ENCODE assay signal across 21 mouse cellular contexts in genomic region chr19:21579896-21580295, GRCm38 (mm10).
DNase-seq lines count a peak whose midpoint lies in the region; ATAC-seq lines count a peak whose summit lies in the region.
"Had no signal": no experiment of that assay in that cellular context is flagged by ENCODE, and none has a peak within 500 bp of the region (broad histone marks: within the 10 kb centered on the region; RNA-seq: fewer than 3 reads in every experiment).

No protein-coding gene starts in this region.

- H3K27me3 ChIP-seq in heart, embryonic 14.5 days (ENCODE audit: control insufficient read depth, insufficient read depth, low read length), result no peaks in the 10 kb centered on the region
- H3K27me3 ChIP-seq in liver, embryonic 12.5 days (replicated peaks), result no peaks in the 10 kb centered on the region
- H3K27me3 ChIP-seq in midbrain, embryonic 14.5 days (ENCODE audit: control insufficient read depth, insufficient read depth, low read length), result no peaks in the 10 kb centered on the region
- H3K27me3 ChIP-seq in midbrain, embryonic 16.5 days (ENCODE audit: control insufficient read depth, insufficient read depth, low read depth, low read length), result no peaks in the 10 kb centered on the region
- H3K27me3 ChIP-seq: forebrain, embryonic 13.5 days; heart, embryonic 13.5 days; hindbrain, embryonic 12.5 days; hindbrain, embryonic 15.5 days had no signal

- no peak overlapping the region for H3K27ac ChIP-seq in heart, embryonic 14.5 days (replicated peaks in 1 of 2; ENCODE audit: control insufficient read depth in 1 of 2, insufficient read depth in 1 of 2, low read depth in 2 of 2, low read length in 2 of 2)
- H3K27ac ChIP-seq in liver, embryonic 12.5 days, result no peak overlapping the region
- no peak overlapping the region for H3K27ac ChIP-seq in midbrain, embryonic 14.5 days (replicated peaks; ENCODE audit: low read depth, low read length)
- H3K27ac ChIP-seq in midbrain, embryonic 16.5 days (ENCODE audit: low read length), result no peak overlapping the region
- H3K27ac ChIP-seq: forebrain, embryonic 10.5 days; forebrain, embryonic 13.5 days; heart, embryonic 13.5 days; hindbrain, embryonic 12.5 days; hindbrain, embryonic 15.5 days had no signal

- H3K9ac ChIP-seq in heart, embryonic 14.5 days (ENCODE audit: low read length), result no peak overlapping the region
- H3K9ac ChIP-seq in liver, embryonic 12.5 days, result no peak overlapping the region
- no peak overlapping the region for H3K9ac ChIP-seq in midbrain, embryonic 14.5 days (replicated peaks; ENCODE audit: low read length)
- no peak overlapping the region for H3K9ac ChIP-seq in midbrain, embryonic 16.5 days (ENCODE audit: low read depth, low read length)
- H3K9ac ChIP-seq: forebrain, embryonic 13.5 days; heart, embryonic 13.5 days; hindbrain, embryonic 12.5 days; hindbrain, embryonic 15.5 days had no signal

- no peak overlapping the region for H3K4me2 ChIP-seq in heart, embryonic 14.5 days (ENCODE audit: low read length)
- no peak overlapping the region for H3K4me2 ChIP-seq in liver, embryonic 12.5 days
- H3K4me2 ChIP-seq in midbrain, embryonic 14.5 days (ENCODE audit: low read length), result no peak overlapping the region
- no peak overlapping the region for H3K4me2 ChIP-seq in midbrain, embryonic 16.5 days (ENCODE audit: low read length)
- H3K4me2 ChIP-seq: forebrain, embryonic 13.5 days; hindbrain, embryonic 12.5 days; hindbrain, embryonic 15.5 days had no signal

- WGBS in heart, embryonic 14.5 days, result 91% methylated on average over 3 of the region's 3 CpGs
- WGBS in liver, embryonic 12.5 days (ENCODE audit: insufficient replicate concordance), result 67% methylated on average over 3 of the region's 3 CpGs
- 90% methylated on average over 3 of the region's 3 CpGs for WGBS in midbrain, embryonic 14.5 days
- 89% methylated on average over 3 of the region's 3 CpGs for WGBS in midbrain, embryonic 16.5 days

- ATAC-seq in heart, embryonic 14.5 days (ENCODE audit: insufficient number of reproducible peaks, insufficient read depth, low FRiP score, low read depth), result 0 out of 2 replicates have a peak, but pooled peaks have one; percentile 13
- ATAC-seq in liver, embryonic 12.5 days, result 0 out of 2 replicates have a peak, but pooled peaks have one; percentile 51
- ATAC-seq in midbrain, embryonic 14.5 days (ENCODE audit: low FRiP score, low TSS enrichment), result 0 out of 2 replicates have a peak, but pooled peaks have one; percentile 9
- no peak for ATAC-seq in midbrain, embryonic 16.5 days
- ATAC-seq: CD4-positive, CD25-positive, alpha-beta regulatory T cell, adult 4 months; forebrain, embryonic 13.5 days; forebrain, embryonic 16.5 days had no signal

- H3K36me3 ChIP-seq in heart, embryonic 14.5 days (ENCODE audit: control insufficient read depth, insufficient read depth, low read length), result no peaks in the 10 kb centered on the region
- H3K36me3 ChIP-seq in liver, embryonic 12.5 days, result no peaks in the 10 kb centered on the region
- no peaks in the 10 kb centered on the region for H3K36me3 ChIP-seq in midbrain, embryonic 14.5 days (ENCODE audit: control insufficient read depth, insufficient read depth, low read length)
- H3K36me3 ChIP-seq in midbrain, embryonic 16.5 days (ENCODE audit: control insufficient read depth, insufficient read depth, low read length), result no peaks in the 10 kb centered on the region
- H3K36me3 ChIP-seq: forebrain, embryonic 10.5 days; heart, embryonic 13.5 days; hindbrain, embryonic 12.5 days; hindbrain, embryonic 15.5 days had no signal

- peaks cover 7 to 10% of the 10 kb centered on the region in 2 experiments; a peak in 3 of 4 replicates for H3K4me1 ChIP-seq in heart, embryonic 14.5 days (ENCODE audit: control insufficient read depth in 2 of 2, insufficient read depth in 2 of 2, low read length in 2 of 2)
- H3K4me1 ChIP-seq in liver, embryonic 12.5 days, result no peaks in the 10 kb centered on the region
- H3K4me1 ChIP-seq in midbrain, embryonic 14.5 days (ENCODE audit: control insufficient read depth, insufficient read depth, low read length), result no peaks in the 10 kb centered on the region
- H3K4me1 ChIP-seq in midbrain, embryonic 16.5 days (ENCODE audit: control insufficient read depth, insufficient read depth, low read length), result no peaks in the 10 kb centered on the region
- H3K4me1 ChIP-seq: forebrain, embryonic 10.5 days; forebrain, embryonic 13.5 days; hindbrain, embryonic 12.5 days; hindbrain, embryonic 15.5 days had no signal

- DNase-seq in heart, adult 9 months (ENCODE audit: low spot score in 2 of 2), result no peak
- DNase-seq in liver, result no peak
- no peak for DNase-seq in midbrain, embryonic 14.5 days
- DNase-seq: adrenal gland, adult 2 months; adrenal gland, postnatal 14 days; cerebellum, adult 11 months; cerebellum, adult 2 months; cerebellum, adult 9-11 months; cerebellum, postnatal 25 days; gastrocnemius, postnatal 10 days; gastrocnemius, postnatal 36 days had no signal

- H3K9me3 ChIP-seq in heart, embryonic 14.5 days (ENCODE audit: control insufficient read depth, low read length), result no peaks in the 10 kb centered on the region
- no peaks in the 10 kb centered on the region for H3K9me3 ChIP-seq in liver, embryonic 12.5 days (replicated peaks)
- no peaks in the 10 kb centered on the region for H3K9me3 ChIP-seq in midbrain, embryonic 14.5 days (ENCODE audit: control insufficient read depth, low read length)
- H3K9me3 ChIP-seq in midbrain, embryonic 16.5 days (replicated peaks; ENCODE audit: control insufficient read depth, low read length, poor library complexity, severe bottlenecking), result no peaks in the 10 kb centered on the region
- H3K9me3 ChIP-seq: forebrain, embryonic 10.5 days; forebrain, embryonic 13.5 days; heart, embryonic 13.5 days; hindbrain, embryonic 12.5 days; hindbrain, embryonic 15.5 days had no signal

- H3K4me3 ChIP-seq in heart, embryonic 14.5 days (ENCODE audit: control insufficient read depth in 1 of 2, insufficient read depth in 1 of 2, low read depth in 1 of 2, low read length in 2 of 2), result no peak overlapping the region
- H3K4me3 ChIP-seq in liver, embryonic 12.5 days, result no peak overlapping the region
- no peak overlapping the region for H3K4me3 ChIP-seq in midbrain, embryonic 14.5 days (replicated peaks; ENCODE audit: low read depth, low read length)
- no peak overlapping the region for H3K4me3 ChIP-seq in midbrain, embryonic 16.5 days (ENCODE audit: low read depth, low read length)
- H3K4me3 ChIP-seq: forebrain, embryonic 10.5 days; forebrain, embryonic 13.5 days; heart, embryonic 13.5 days; hindbrain, embryonic 12.5 days; hindbrain, embryonic 15.5 days had no signal
